Comparison of ENCODE assay signal across 9 mouse cellular contexts in the genomic region with DNA sequence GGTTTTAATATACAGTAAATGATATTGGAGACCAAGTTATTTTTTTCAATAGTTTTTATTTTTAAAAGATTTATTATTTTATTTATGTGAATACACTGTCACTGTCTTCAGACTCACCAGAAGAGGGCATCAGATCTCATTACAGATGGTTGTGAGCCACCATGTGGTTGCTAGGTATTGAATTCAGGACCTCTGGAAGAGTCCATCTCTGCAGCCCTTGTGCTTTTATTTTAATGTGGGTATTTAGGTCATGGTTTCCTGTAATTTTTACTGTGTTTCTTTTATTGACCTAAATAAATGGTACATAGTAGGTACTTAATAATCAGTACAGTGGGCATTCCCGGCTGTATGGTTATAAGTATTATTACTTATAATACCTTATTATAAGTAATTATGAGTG. TPM values are rescaled to one million over a fixed set of nuclear protein-coding genes. Genes with fewer than 3 reads are reported as not detected.
DNase-seq lines count a peak whose midpoint lies in the region; ATAC-seq and TF ChIP-seq lines count a peak whose summit lies in the region.
"Had no signal": no experiment of that assay in that cellular context is flagged by ENCODE, and none has a peak within 500 bp of the region (broad histone marks: within the 10 kb centered on the region; RNA-seq: fewer than 3 reads in every experiment).

No protein-coding gene starts in this region.

- H3K4me3 ChIP-seq in heart, postnatal 0 days (ENCODE audit: low read depth, low read length), result no peak overlapping the region
- H3K4me3 ChIP-seq in heart, embryonic 10.5 days, result no peak overlapping the region
- H3K4me3 ChIP-seq: embryonic facial prominence, embryonic 13.5 days had no signal

- WGBS in heart, postnatal 0 days, result 89% methylated on average over 1 of the region's 1 CpGs
- WGBS in heart, embryonic 10.5 days, result 90% methylated on average over 1 of the region's 1 CpGs

- no peak overlapping the region for H3K4me2 ChIP-seq in heart, postnatal 0 days (ENCODE audit: low read depth, low read length)

- no peaks in the 10 kb centered on the region for H3K9me3 ChIP-seq in heart, postnatal 0 days (replicated peaks; ENCODE audit: control insufficient read depth, low read length)
- no peaks in the 10 kb centered on the region for H3K9me3 ChIP-seq in heart, embryonic 10.5 days
- H3K9me3 ChIP-seq: embryonic facial prominence, embryonic 13.5 days had no signal

- TF ChIP-seq EP300 in heart, postnatal 0 days (IDR thresholded peaks at IDR 0.05; ENCODE audit: low read depth), result no peak

- H3K27me3 ChIP-seq in heart, postnatal 0 days (ENCODE audit: control insufficient read depth, insufficient read depth, low read length), result no peaks in the 10 kb centered on the region
- no peaks in the 10 kb centered on the region for H3K27me3 ChIP-seq in heart, embryonic 10.5 days (ENCODE audit: insufficient read depth, poor library complexity, severe bottlenecking)
- H3K27me3 ChIP-seq: embryonic facial prominence, embryonic 13.5 days had no signal

- peak overlapping the region; percentile 78 for H3K27ac ChIP-seq in heart, postnatal 0 days (ENCODE audit: low read depth)
- H3K27ac ChIP-seq in heart, embryonic 10.5 days, result no peak overlapping the region

- peak; percentile 42 for TF ChIP-seq CTCF in heart, postnatal 0 days (IDR thresholded peaks at IDR 0.05; ENCODE audit: low read depth)

- DNase-seq in heart, postnatal 0 days (ENCODE audit: low spot score), result no peak
- DNase-seq in heart, embryonic 10.5 days (ENCODE audit: low spot score), result no peak
- DNase-seq in lung, postnatal 25 days (ENCODE audit: low spot score), result peak; percentile 18
- no peak for DNase-seq in lung, postnatal 4 days
- peak; percentile 31 for DNase-seq in R1 (ENCODE audit: low read depth, low spot score)
- peak; percentile 24 for DNase-seq in retina, postnatal 1 day
- DNase-seq in layer of hippocampus, postnatal 10 days (ENCODE audit: low spot score in 2 of 2), result no peak
- no peak for DNase-seq in cerebellum, adult 9-11 months

- no peak for ATAC-seq in heart, postnatal 0 days (ENCODE audit: insufficient read depth, low read depth)

- no peak overlapping the region for H3K9ac ChIP-seq in heart, postnatal 0 days (replicated peaks; ENCODE audit: low read depth, low read length)
- H3K9ac ChIP-seq: embryonic facial prominence, embryonic 13.5 days had no signal

- no peaks in the 10 kb centered on the region for H3K36me3 ChIP-seq in heart, postnatal 0 days (replicated peaks; ENCODE audit: control insufficient read depth, insufficient read depth, low read length)
- 0 out of 2 replicates have a peak, but pooled peaks cover 4% of the 10 kb centered on the region for H3K36me3 ChIP-seq in heart, embryonic 10.5 days
- H3K36me3 ChIP-seq: embryonic facial prominence, embryonic 13.5 days had no signal

- peaks cover 37% of the 10 kb centered on the region for H3K4me1 ChIP-seq in heart, postnatal 0 days (ENCODE audit: control insufficient read depth, insufficient read depth)
- H3K4me1 ChIP-seq in heart, embryonic 10.5 days, result peaks cover 39% of the 10 kb centered on the region

RNA-seq across cellular contexts. Expression of gene Abl2, which starts 56.1 kb away (rescaled TPM):
- total RNA-seq in heart, postnatal 0 days (2014; rRNA removed; ENCODE audit: low replicate concordance), result 11.7 and 12.9 TPM in 2 replicates
- 1.7 and 2.0 TPM in 2 replicates for polyA plus RNA-seq in heart, postnatal 0 days (2015; fragmentation: Nextera tagmentation; extraction: Ambion mirVana)
- 3.3 and 3.8 TPM in 2 replicates for polyA plus RNA-seq in heart, embryonic 10.5 days (2016; fragmentation: Nextera tagmentation; extraction: Ambion mirVana)
- 10 to 100 TPM; 71.4 to 71.8 TPM for total RNA-seq in layer of hippocampus, postnatal 10 days (2021)

RNA-seq across cellular contexts. Expression of gene Tor3a, which starts 59.4 kb away (rescaled TPM):
- total RNA-seq in heart, postnatal 0 days (2014; rRNA removed; ENCODE audit: low replicate concordance), result 6.5 and 59.8 TPM in 2 replicates
- 7.1 and 7.6 TPM in 2 replicates for polyA plus RNA-seq in heart, postnatal 0 days (2015; fragmentation: Nextera tagmentation; extraction: Ambion mirVana)
- 4.3 and 4.4 TPM in 2 replicates for polyA plus RNA-seq in heart, embryonic 10.5 days (2016; fragmentation: Nextera tagmentation; extraction: Ambion mirVana)
- 1 to 10 TPM; 5.0 to 8.5 TPM for total RNA-seq in layer of hippocampus, postnatal 10 days (2021)

Comparison
In these comparisons a context has a peak if more than half of its experiments do, and no peak if none do; other contexts are left out.
1. DNase-seq: peak in lung, postnatal 25 days (single experiment), R1 (single experiment) and retina, postnatal 1 day (single experiment); none in heart, postnatal 0 days (single experiment), heart, embryonic 10.5 days (single experiment), lung, postnatal 4 days (0 of 2), layer of hippocampus, postnatal 10 days (0 of 2) and cerebellum, adult 9-11 months (single experiment).